Mouse (Mus musculus): ENCODE results near the gene Rspo1.

Gene Rspo1

GRCm38 (mm10) chr4:125029891-125030614, 43.8 kb downstream of the Rspo1 start:
- ATAC-seq (ENCODE audit: low TSS enrichment) = peak; percentile 99

DNA sequence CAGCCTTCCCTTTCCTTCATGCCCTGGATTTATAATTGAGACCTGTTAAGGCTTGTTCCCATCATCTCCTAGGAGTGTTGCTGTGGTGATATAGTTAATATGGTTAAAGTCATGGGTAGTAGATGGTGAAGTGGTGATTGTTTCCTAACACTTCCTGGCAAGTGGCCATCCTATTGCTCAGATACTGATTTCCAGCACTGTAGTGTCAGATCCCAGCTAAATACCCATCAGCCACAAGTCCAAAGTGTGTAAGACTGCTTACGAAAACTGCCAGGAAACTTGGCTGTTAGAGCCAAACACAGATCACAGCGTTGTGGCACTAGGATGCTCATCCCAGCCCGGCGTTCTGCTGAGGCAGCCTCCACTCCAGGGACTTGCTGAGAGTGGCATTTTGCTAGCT, 48.1 kb downstream of the Rspo1 start:
- no peak for ATAC-seq (ENCODE audit: low TSS enrichment)

DNA sequence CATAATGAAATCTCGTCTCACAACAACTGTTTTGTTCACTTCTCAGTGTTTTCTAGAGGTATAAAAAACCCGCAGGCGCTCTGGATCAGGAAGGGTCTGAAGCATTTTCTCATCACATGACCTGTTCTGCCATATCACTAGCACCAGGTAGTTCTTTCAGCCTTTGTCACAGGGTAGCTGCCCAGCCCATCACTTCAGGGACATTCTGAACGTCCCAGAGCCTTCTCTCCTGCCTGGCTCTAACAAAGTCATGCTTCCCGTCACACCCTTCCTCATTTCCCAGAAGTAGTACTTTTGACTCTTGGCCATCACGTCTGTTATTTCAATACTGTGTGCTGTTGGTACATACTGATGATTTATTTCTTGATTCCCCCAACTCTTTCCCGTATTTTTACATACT, 58.2 kb downstream of the Rspo1 start:
- ATAC-seq (ENCODE audit: low TSS enrichment) = no peak

- peak; percentile 62 for ATAC-seq (ENCODE audit: low TSS enrichment)
Measured at GRCm38 (mm10) chr4:125055385-125055784, 69.2 kb downstream of the Rspo1 start.

GRCm38 (mm10) chr4:125056476-125056875, 70.2 kb downstream of the Rspo1 start:
- ATAC-seq (ENCODE audit: low TSS enrichment) = no peak

- ATAC-seq (ENCODE audit: low TSS enrichment) = no peak
Measured at GRCm38 (mm10) chr4:125057273-125057672, 71.0 kb downstream of the Rspo1 start.

DNA sequence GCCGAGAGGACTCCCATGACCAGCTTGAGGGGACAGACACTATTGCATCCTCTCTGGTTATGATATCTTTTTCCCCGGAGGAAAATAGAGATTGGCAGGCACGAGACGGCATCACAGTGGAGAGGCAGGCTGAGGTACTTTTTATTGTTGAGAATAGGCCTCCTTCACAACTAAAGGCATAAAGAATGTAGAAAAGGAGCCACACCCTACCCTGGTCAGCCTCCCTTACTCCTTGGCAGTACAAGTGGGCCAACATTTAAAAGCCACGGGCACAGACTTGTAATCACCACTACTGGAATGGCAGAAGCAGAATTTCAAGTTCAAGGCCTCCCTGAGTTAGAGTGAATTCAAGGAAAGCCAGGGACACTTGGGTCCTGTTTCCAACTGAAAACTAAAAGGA, 71.8 kb downstream of the Rspo1 start:
- ATAC-seq (ENCODE audit: low TSS enrichment) = no peak

Data from frontal cortex, adult (tissue).